Mouse (Mus musculus) heart, postnatal 0 days (tissue): ENCODE results near the gene Hist1h4d.

Experiments used
- CTCF ChIP-seq: IDR thresholded peaks from 2 replicates; pipeline ENCODE4 v1.5.1; 2016; ENCODE audit warnings: antibody characterized with exemption, control low read depth, low read depth
- EP300 ChIP-seq: IDR thresholded peaks from 2 replicates; pipeline ENCODE4 v1.6.1; 2016; ENCODE audit warnings: antibody characterized with exemption, low read depth

- TF ChIP-seq CTCF (no peak), EP300 (no peak)
These were observed 46.8 kb upstream of the Hist1h4d start for GRCm38 (mm10) chr13:23534368-23535131.
